Mouse (Mus musculus) ES-E14 (cell line): ENCODE measurements around the gene Sdccag8. TPM values are rescaled to one million over a fixed set of nuclear protein-coding genes. Genes with fewer than 3 reads are reported as not detected.

Experiments
- DNase-seq: peaks from one replicate; pipeline ENCODE4 v3.0.0-alpha.2; 2013; ENCODE audit warnings: low read depth, low spot score
- H3K27ac ChIP-seq: 2 replicates; pipeline ENCODE4 v1.5.1; 2012; ENCODE audit warnings: low read depth, mild to moderate bottlenecking, low read length, moderate library complexity, mixed read lengths; ENCODE audit not compliant: poor library complexity, insufficient read depth, severe bottlenecking
- H3K36me3 ChIP-seq: 2 replicates; pipeline ENCODE4 v1.6.1; 2012; ENCODE audit warnings: mild to moderate bottlenecking, low read length, moderate library complexity, mixed read lengths; ENCODE audit not compliant: control insufficient read depth, poor library complexity, insufficient read depth, severe bottlenecking
- H3K4me1 ChIP-seq, 2 experiments: fragments of 150-350 bp in 1 of 2; sonication (generic) in 1 of 2; 2 replicates each; pipeline ENCODE4 v1.6.1; 2012; ENCODE audit warnings: low read length in 2 of 2, mild to moderate bottlenecking in 1 of 2, mixed read lengths in 1 of 2; ENCODE audit not compliant: control insufficient read depth in 2 of 2, insufficient read depth in 2 of 2, poor library complexity in 1 of 2
- H3K4me3 ChIP-seq, 2 experiments: fragments of 150-350 bp in 1 of 2; sonication (generic) in 1 of 2; 2 replicates each; pipeline ENCODE4 v1.5.1; 2012; ENCODE audit warnings: low read length in 2 of 2, low read depth in 1 of 2, mild to moderate bottlenecking in 1 of 2, mixed read lengths in 1 of 2; ENCODE audit not compliant: insufficient read depth in 1 of 2, poor library complexity in 1 of 2, severe bottlenecking in 1 of 2
- H3K9ac ChIP-seq: 2 replicates; pipeline ENCODE4 v1.6.1; 2012; ENCODE audit warnings: low read depth, mild to moderate bottlenecking, low read length, mixed read lengths; ENCODE audit not compliant: poor library complexity, insufficient read depth, severe bottlenecking
- H3K9me3 ChIP-seq: fragments of 150-350 bp; sonication (generic); 2 replicates; pipeline ENCODE4 v1.6.1; 2012; ENCODE audit warnings: low read depth, mild to moderate bottlenecking, low read length; ENCODE audit not compliant: control insufficient read depth, insufficient read depth
- CHD2 ChIP-seq: IDR thresholded peaks from 2 replicates; pipeline ENCODE4 v1.6.1; 2014; ENCODE audit warnings: mild to moderate bottlenecking, low read depth, low read length, inconsistent platforms
- HCFC1 ChIP-seq: IDR thresholded peaks from 2 replicates; pipeline ENCODE4 v1.6.1; 2012; ENCODE audit warnings: low read length, inconsistent platforms, borderline replicate concordance; ENCODE audit not compliant: insufficient read depth
- MAFK ChIP-seq: IDR thresholded peaks from 2 replicates; pipeline ENCODE4 v1.6.1; 2014; ENCODE audit warnings: mild to moderate bottlenecking, low read depth, low read length, inconsistent platforms; ENCODE audit not compliant: insufficient read depth
- ZC3H11A ChIP-seq: IDR thresholded peaks from 2 replicates; pipeline ENCODE4 v1.6.1; 2012; ENCODE audit warnings: low read depth, mild to moderate bottlenecking, inconsistent platforms, low read length, borderline replicate concordance
- ZNF384 ChIP-seq: IDR thresholded peaks from 2 replicates; pipeline ENCODE4 v1.6.1; 2012; ENCODE audit warnings: low read depth, low read length, inconsistent platforms
- in situ Hi-C, 2 experiments: fragments of 600-800 bp; cut with MboI; formaldehyde crosslinking; loops; one replicate each; pipeline ENCODE4 v1.15.1; 2025; ENCODE audit warnings: low sequenced_read_pairs in 2 of 2, inconsistent platforms in 1 of 2; ENCODE audit not compliant: unreplicated experiment in 2 of 2
- total RNA-seq: library from RNA; depleted of rRNA; stranded (reverse); fragments of 300-350 nt; gene quantifications from 2 replicates; pipeline ENCODE4 v1.2.3, GENCODE M21; 2012

The Sdccag8 gene
- total RNA-seq, 1 experiment = 5.0 TPM

- in situ Hi-C loops = no loop called here
- no peak overlapping the region for H3K27ac ChIP-seq
- H3K9me3 ChIP-seq = no peaks in the 10 kb centered on the region
- no peak for DNase-seq
- no peak overlapping the region for H3K9ac ChIP-seq
- H3K36me3 ChIP-seq = no peaks in the 10 kb centered on the region
- H3K4me3 ChIP-seq = no peak overlapping the region
- peaks cover 3 to 18% of the 10 kb centered on the region in 2 experiments; a peak in 3 of 4 replicates for H3K4me1 ChIP-seq
- no peak for TF ChIP-seq CHD2
- TF ChIP-seq MAFK = no peak
- TF ChIP-seq HCFC1 = no peak
- TF ChIP-seq ZNF384 = no peak
- no peak for TF ChIP-seq ZC3H11A
These were observed 181.7 kb downstream of the Sdccag8 start for GRCm38 (mm10) chr1:176996166-176996565.

GRCm38 (mm10) chr1:176996630-176997201, 182.3 kb downstream of the Sdccag8 start:
- no peak overlapping the region; the same call in 1 of the 2 replicates for H3K9ac ChIP-seq
- H3K4me1 ChIP-seq = peaks cover 3 to 18% of the 10 kb centered on the region in 2 experiments; a peak in 3 of 4 replicates
- TF ChIP-seq MAFK = no peak
- no peak for TF ChIP-seq CHD2
- no peak for TF ChIP-seq HCFC1
- no peak for TF ChIP-seq ZNF384
- no peak for TF ChIP-seq ZC3H11A
- in situ Hi-C loops = no loop called here
- no peaks in the 10 kb centered on the region for H3K36me3 ChIP-seq
- H3K9me3 ChIP-seq = no peaks in the 10 kb centered on the region
- no peak overlapping the region for H3K4me3 ChIP-seq
- no peak overlapping the region for H3K27ac ChIP-seq
- DNase-seq = no peak

- no peak for TF ChIP-seq CHD2
- no peak for TF ChIP-seq ZNF384
- no peak for TF ChIP-seq ZC3H11A
- no peak for TF ChIP-seq MAFK
- H3K9me3 ChIP-seq = no peaks in the 10 kb centered on the region
- no peak overlapping the region for H3K9ac ChIP-seq
- in situ Hi-C loops = no loop called here
- peak overlapping the region in 1 of 2 experiments; percentile 56; a peak in 1 of 4 replicates for H3K4me3 ChIP-seq
- peaks cover 3 to 18% of the 10 kb centered on the region in 2 experiments; a peak in 3 of 4 replicates for H3K4me1 ChIP-seq
- DNase-seq = no peak
- no peaks in the 10 kb centered on the region for H3K36me3 ChIP-seq
- H3K27ac ChIP-seq = no peak overlapping the region
These were observed 182.8 kb downstream of the Sdccag8 start for GRCm38 (mm10) chr1:176997254-176997653.

- no peak overlapping the region for H3K27ac ChIP-seq
- H3K4me3 ChIP-seq = peak overlapping the region; percentile 56 to 62
- no peaks in the 10 kb centered on the region for H3K9me3 ChIP-seq
- no peak for DNase-seq
- no peaks in the 10 kb centered on the region for H3K36me3 ChIP-seq
- peaks cover 0 to 17% of the 10 kb centered on the region in 2 experiments; a peak in 2 of 4 replicates for H3K4me1 ChIP-seq
- 0 out of 2 replicates have a peak overlapping the region, but pooled peaks have one; percentile 10 for H3K9ac ChIP-seq
- in situ Hi-C loops = no loop called here
- no peak for TF ChIP-seq ZNF384
- no peak for TF ChIP-seq MAFK
- TF ChIP-seq CHD2 = no peak
- TF ChIP-seq HCFC1 = no peak
- no peak for TF ChIP-seq ZC3H11A
These were observed 183.5 kb downstream of the Sdccag8 start for GRCm38 (mm10) chr1:176997711-176998689.
